Mouse (Mus musculus) thymus, postnatal 10 days (tissue): ENCODE measurements around the gene Rasl11b.

Source experiments
- DNase-seq, 2 experiments: peaks; one replicate each; pipeline ENCODE4 v3.0.0; 2021; ENCODE audit warnings: low spot score in 2 of 2

Gene Rasl11b

GRCm38 (mm10) chr5:74209640-74210039 is 14.6 kb downstream of the Rasl11b start:
- no peak for DNase-seq

GRCm38 (mm10) chr5:74211346-74211745 is 16.3 kb downstream of the Rasl11b start:
- no peak for DNase-seq

GRCm38 (mm10) chr5:74214501-74215110 is 19.5 kb downstream of the Rasl11b start:
- no peak for DNase-seq

GRCm38 (mm10) chr5:74215125-74215524 is 20.0 kb downstream of the Rasl11b start:
- DNase-seq, result no peak

- no peak for DNase-seq
Observed at GRCm38 (mm10) chr5:74218524-74218923, 23.4 kb downstream of the Rasl11b start.

- DNase-seq, result no peak
Observed at GRCm38 (mm10) chr5:74222626-74223025, 27.5 kb downstream of the Rasl11b start.

- DNase-seq, result no peak
Observed at GRCm38 (mm10) chr5:74224480-74224879, 29.4 kb downstream of the Rasl11b start.

GRCm38 (mm10) chr5:74226183-74226582 is 31.1 kb downstream of the Rasl11b start:
- DNase-seq, result no peak

GRCm38 (mm10) chr5:74227352-74227751 is 32.3 kb downstream of the Rasl11b start:
- no peak for DNase-seq

- DNase-seq, result no peak
Observed at GRCm38 (mm10) chr5:74228938-74229337, 33.9 kb downstream of the Rasl11b start.

GRCm38 (mm10) chr5:74229775-74230413 is 34.8 kb downstream of the Rasl11b start:
- DNase-seq, result no peak

GRCm38 (mm10) chr5:74230525-74230924 is 35.4 kb downstream of the Rasl11b start:
- DNase-seq, result no peak

GRCm38 (mm10) chr5:74233808-74234207 is 38.7 kb downstream of the Rasl11b start:
- no peak for DNase-seq

GRCm38 (mm10) chr5:74239369-74239768 is 44.3 kb downstream of the Rasl11b start:
- no peak for DNase-seq

- no peak for DNase-seq
Observed at GRCm38 (mm10) chr5:74240298-74240697, 45.2 kb downstream of the Rasl11b start.

GRCm38 (mm10) chr5:74240926-74241680 is 46.0 kb downstream of the Rasl11b start:
- no peak for DNase-seq

- DNase-seq, result no peak
Observed at GRCm38 (mm10) chr5:74242654-74243053, 47.6 kb downstream of the Rasl11b start.

- no peak for DNase-seq
Observed at GRCm38 (mm10) chr5:74244406-74245019, 49.4 kb downstream of the Rasl11b start.

- no peak for DNase-seq
Observed at GRCm38 (mm10) chr5:74245641-74246145, 50.6 kb downstream of the Rasl11b start.

- no peak for DNase-seq
Observed at GRCm38 (mm10) chr5:74246453-74246852, 51.4 kb downstream of the Rasl11b start.

GRCm38 (mm10) chr5:74246971-74247370 is 51.9 kb downstream of the Rasl11b start:
- DNase-seq, result no peak
